Mouse (Mus musculus) layer of hippocampus, adult 9-10 months (tissue): ENCODE results near the gene Usp43.

Source experiments
- DNase-seq: peaks from one replicate; pipeline ENCODE4 v3.0.0; 2022; ENCODE audit warnings: low spot score

Gene Usp43

GRCm38 (mm10) chr11:67808051-67808450 is 113.9 kb downstream of the Usp43 start:
- no peak for DNase-seq

- no peak for DNase-seq
Measured at GRCm38 (mm10) chr11:67806832-67807597, 114.9 kb downstream of the Usp43 start.

GRCm38 (mm10) chr11:67805538-67805937 is 116.4 kb downstream of the Usp43 start:
- no peak for DNase-seq
